Mouse (Mus musculus): ENCODE results near the gene Trim47. TPM values are rescaled to one million over a fixed set of nuclear protein-coding genes. Genes with fewer than 3 reads are reported as not detected.
"Not testable (repeated sequence)": the region's sequence is repeated elsewhere in the genome, so short reads cannot be mapped to it uniquely, and the experiment has no call there.

Trim47 gene
- total and polyA plus RNA-seq, 2 experiments = 2.9 to 4.6 TPM

DNA sequence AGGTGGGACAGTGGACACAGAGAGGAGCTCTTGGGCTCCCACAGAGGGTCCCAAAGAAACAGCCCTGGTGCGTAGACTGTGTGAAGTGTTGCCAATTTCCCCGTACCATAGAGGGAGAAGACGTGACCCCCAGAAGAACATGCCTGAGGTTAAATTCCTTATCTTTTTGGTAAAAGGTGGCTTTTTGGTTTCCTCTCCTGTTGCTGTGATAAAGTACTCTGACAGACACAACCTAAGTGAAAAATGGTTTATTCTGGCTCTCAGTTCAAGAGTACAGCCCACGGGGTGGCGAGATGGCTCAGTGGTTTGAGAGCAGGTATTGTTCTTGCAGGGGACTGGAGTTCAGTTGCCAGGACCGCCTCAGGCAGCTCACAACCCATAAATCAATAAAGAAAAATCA lies 27.5 kb downstream of the Trim47 start:
- Histone ChIP-seq H3K4me3 (ENCODE audit: insufficient read depth, low read depth, low read length) (peak overlapping the region; percentile 54), H3K36me3 (ENCODE audit: control insufficient read depth, insufficient read depth, low read length) (no peaks in the 10 kb centered on the region), H3K4me1 (ENCODE audit: control insufficient read depth, insufficient read depth, low read length) (peaks cover 41% of the 10 kb centered on the region), H3K27me3 (ENCODE audit: control insufficient read depth, insufficient read depth, low read length) (no peaks in the 10 kb centered on the region), H3K9ac (ENCODE audit: low read depth, low read length) (peak overlapping the region; percentile 65), H3K27ac (replicated peaks; ENCODE audit: insufficient read depth, low read depth, low read length) (peak overlapping the region; percentile 85), H3K79me2 (ENCODE audit: control insufficient read depth, insufficient read depth, low read length) (no peaks in the 10 kb centered on the region; the same call in 1 of the 2 replicates)
- 33% methylated on average over 6 of the region's 6 CpGs for WGBS
- no peak for TF ChIP-seq CTCF (IDR thresholded peaks at IDR 0.05; ENCODE audit: low read depth, low read length)
- no peak for TF ChIP-seq POLR2A (IDR thresholded peaks at IDR 0.05; ENCODE audit: extremely low read depth, insufficient read depth, low read length)
- no peak for DNase-seq (ENCODE audit: extremely low read depth, low read depth, low spot score)

DNA sequence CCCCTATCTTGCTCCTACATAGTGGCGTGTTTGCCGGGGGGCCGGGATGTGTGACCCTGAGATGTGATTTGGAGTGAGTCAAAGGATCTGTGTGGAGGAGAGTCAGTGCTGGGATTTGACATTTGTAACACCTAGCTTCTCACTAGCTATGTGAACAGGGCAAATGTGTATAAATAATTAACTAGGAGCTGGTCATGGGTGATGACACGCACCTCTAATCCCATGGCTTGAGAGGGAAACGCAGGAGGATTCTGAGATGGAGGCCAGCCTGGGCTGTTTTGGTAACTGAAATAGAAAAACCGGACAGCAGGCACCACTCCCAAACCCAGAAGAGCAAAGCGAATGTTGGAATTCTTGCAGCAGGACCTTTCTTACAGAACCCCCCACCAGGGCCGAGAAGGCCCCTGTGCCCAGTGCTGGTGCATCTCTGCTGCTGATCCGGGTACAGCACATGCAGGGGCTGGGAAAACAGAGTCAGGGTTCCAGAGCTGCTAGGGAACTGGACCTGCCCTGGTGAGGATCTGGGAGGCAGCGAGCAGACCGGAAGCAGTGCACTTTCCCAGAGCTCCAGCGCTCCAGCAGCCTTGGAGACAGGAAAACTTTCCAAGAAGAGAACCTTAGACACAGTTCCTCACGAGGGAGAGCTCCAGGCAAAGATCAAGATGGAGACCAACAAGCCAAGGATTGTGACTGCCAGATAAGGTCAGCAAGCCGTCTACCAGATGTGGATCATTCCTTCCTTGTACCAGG lies 28.1 kb downstream of the Trim47 start:
- Histone ChIP-seq H3K9ac (ENCODE audit: low read depth, low read length) (peak overlapping the region; percentile 65), H3K4me1 (ENCODE audit: control insufficient read depth, insufficient read depth, low read length) (peaks cover 38% of the 10 kb centered on the region), H3K4me3 (ENCODE audit: insufficient read depth, low read depth, low read length) (peak overlapping the region; percentile 54), H3K27me3 (ENCODE audit: control insufficient read depth, insufficient read depth, low read length) (no peaks in the 10 kb centered on the region), H3K27ac (replicated peaks; ENCODE audit: insufficient read depth, low read depth, low read length) (peak overlapping the region; percentile 85), H3K36me3 (ENCODE audit: control insufficient read depth, insufficient read depth, low read length) (no peaks in the 10 kb centered on the region), H3K79me2 (ENCODE audit: control insufficient read depth, insufficient read depth, low read length) (no peaks in the 10 kb centered on the region; the same call in 1 of the 2 replicates)
- peak; percentile 89 for DNase-seq (ENCODE audit: extremely low read depth, low read depth, low spot score)
- 12% methylated on average over 14 of the region's 14 CpGs for WGBS
- TF ChIP-seq POLR2A (IDR thresholded peaks at IDR 0.05; ENCODE audit: extremely low read depth, insufficient read depth, low read length) (no peak), CTCF (IDR thresholded peaks at IDR 0.05; ENCODE audit: low read depth, low read length) (no peak)

DNA sequence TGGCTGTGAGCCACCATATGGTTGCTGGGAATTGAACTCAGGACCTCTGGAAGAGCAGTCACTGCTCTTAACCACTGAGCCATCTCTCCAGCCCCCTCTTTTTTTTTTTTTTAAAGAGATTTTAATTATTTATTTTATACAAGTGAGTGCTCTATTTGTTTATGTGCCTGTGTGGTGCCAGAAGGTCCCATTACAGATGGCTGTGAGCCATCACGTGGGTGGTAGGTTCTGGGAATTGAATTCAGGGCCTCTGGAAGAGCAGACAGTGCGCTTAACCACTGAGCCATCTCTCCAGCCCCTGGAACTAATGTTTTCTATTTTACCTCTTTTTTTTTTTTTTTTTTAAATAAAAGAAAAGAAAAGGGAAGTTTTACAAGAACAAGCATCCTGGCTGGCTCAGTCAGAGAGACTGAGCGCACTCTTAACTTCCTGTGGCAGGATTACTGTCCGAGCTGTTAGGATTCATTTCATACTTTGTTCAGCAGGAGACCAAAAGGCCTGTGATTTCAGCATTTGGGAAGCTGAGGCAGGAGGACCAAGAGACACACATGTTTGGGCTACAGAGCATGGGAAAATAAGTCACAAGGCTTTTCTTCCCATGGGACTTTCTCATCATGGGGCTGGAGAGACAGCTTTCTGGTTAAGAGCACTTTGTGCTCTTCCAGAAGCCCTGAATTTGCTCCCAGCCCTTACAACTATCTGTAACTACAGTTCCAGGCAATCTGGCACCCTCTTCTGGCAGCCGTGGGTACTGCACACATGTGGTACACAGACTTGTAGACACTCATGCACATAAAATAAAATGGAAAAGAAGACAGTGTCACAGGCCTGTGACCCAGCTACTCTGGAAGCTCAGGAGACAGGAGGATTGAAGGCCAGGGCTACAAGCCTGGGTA lies 30.5 kb downstream of the Trim47 start:
- H3K27ac ChIP-seq (replicated peaks; ENCODE audit: insufficient read depth, low read depth, low read length) = peak overlapping the region; percentile 42; the same call in 1 of the 2 replicates
- H3K36me3 ChIP-seq (ENCODE audit: control insufficient read depth, insufficient read depth, low read length) = no peaks in the 10 kb centered on the region
- no peak overlapping the region for H3K9ac ChIP-seq (ENCODE audit: low read depth, low read length)
- 55% methylated on average over 5 of the region's 5 CpGs for WGBS
- TF ChIP-seq POLR2A (IDR thresholded peaks at IDR 0.05; ENCODE audit: extremely low read depth, insufficient read depth, low read length) (no peak), CTCF (IDR thresholded peaks at IDR 0.05; ENCODE audit: low read depth, low read length) (peak; percentile 59; the same call in 1 of the 2 replicates)
- H3K4me3 ChIP-seq (ENCODE audit: insufficient read depth, low read depth, low read length) = no peak overlapping the region
- H3K27me3 ChIP-seq (ENCODE audit: control insufficient read depth, insufficient read depth, low read length) = no peaks in the 10 kb centered on the region
- peaks cover 29% of the 10 kb centered on the region for H3K4me1 ChIP-seq (ENCODE audit: control insufficient read depth, insufficient read depth, low read length)
- no peaks in the 10 kb centered on the region; the same call in 1 of the 2 replicates for H3K79me2 ChIP-seq (ENCODE audit: control insufficient read depth, insufficient read depth, low read length)
- DNase-seq (ENCODE audit: extremely low read depth, low read depth, low spot score) = no peak

DNA sequence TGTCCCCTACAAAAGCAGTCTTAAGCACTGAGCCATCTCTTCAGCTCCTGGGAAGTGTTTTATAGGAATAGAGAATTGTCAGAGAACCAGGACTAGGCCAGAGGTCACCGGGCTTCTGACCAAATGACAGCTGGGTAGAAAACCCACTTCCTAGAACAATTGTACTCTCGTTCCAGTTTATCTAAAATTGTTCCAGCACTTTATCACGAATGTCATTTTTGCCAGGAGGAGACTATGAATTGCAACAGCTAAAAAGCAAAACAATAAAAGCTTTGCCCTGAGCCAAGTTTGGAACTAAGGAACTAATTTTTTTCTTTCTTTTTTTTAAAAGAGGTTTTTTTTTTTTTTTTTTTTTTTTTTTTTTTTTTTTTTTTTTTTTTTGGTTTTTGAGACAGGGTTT lies 31.4 kb downstream of the Trim47 start:
- TF ChIP-seq POLR2A (IDR thresholded peaks at IDR 0.05; ENCODE audit: extremely low read depth, insufficient read depth, low read length) = no peak
- no peak for TF ChIP-seq CTCF (IDR thresholded peaks at IDR 0.05; ENCODE audit: low read depth, low read length)
- H3K9ac ChIP-seq (ENCODE audit: low read depth, low read length) = no peak overlapping the region
- H3K4me1 ChIP-seq (ENCODE audit: control insufficient read depth, insufficient read depth, low read length) = peaks cover 21% of the 10 kb centered on the region
- no peaks in the 10 kb centered on the region for H3K79me2 ChIP-seq (ENCODE audit: control insufficient read depth, insufficient read depth, low read length)
- DNase-seq (ENCODE audit: extremely low read depth, low read depth, low spot score) = peak; percentile 90
- WGBS = 1% methylated on average over 3 of the region's 3 CpGs
- peak overlapping the region; percentile 89 for H3K27ac ChIP-seq (replicated peaks; ENCODE audit: insufficient read depth, low read depth, low read length)
- H3K27me3 ChIP-seq (ENCODE audit: control insufficient read depth, insufficient read depth, low read length) = no peaks in the 10 kb centered on the region
- no peaks in the 10 kb centered on the region for H3K36me3 ChIP-seq (ENCODE audit: control insufficient read depth, insufficient read depth, low read length)
- H3K4me3 ChIP-seq (ENCODE audit: insufficient read depth, low read depth, low read length) = no peak overlapping the region

- Histone ChIP-seq H3K36me3 (ENCODE audit: control insufficient read depth, insufficient read depth, low read length) (no peaks in the 10 kb centered on the region), H3K79me2 (ENCODE audit: control insufficient read depth, insufficient read depth, low read length) (no peaks in the 10 kb centered on the region), H3K27me3 (ENCODE audit: control insufficient read depth, insufficient read depth, low read length) (no peaks in the 10 kb centered on the region), H3K4me3 (ENCODE audit: insufficient read depth, low read depth, low read length) (no peak overlapping the region), H3K4me1 (ENCODE audit: control insufficient read depth, insufficient read depth, low read length) (peaks cover 22% of the 10 kb centered on the region), H3K27ac (replicated peaks; ENCODE audit: insufficient read depth, low read depth, low read length) (peak overlapping the region; percentile 55), H3K9ac (ENCODE audit: low read depth, low read length) (no peak overlapping the region)
- 58% methylated on average over 16 of the region's 16 CpGs for WGBS
- TF ChIP-seq CTCF (IDR thresholded peaks at IDR 0.05; ENCODE audit: low read depth, low read length) (no peak), POLR2A (IDR thresholded peaks at IDR 0.05; ENCODE audit: extremely low read depth, insufficient read depth, low read length) (no peak)
- DNase-seq (ENCODE audit: extremely low read depth, low read depth, low spot score) = peak; percentile 49
Observed at GRCm38 (mm10) chr11:116093771-116094565, 33.0 kb downstream of the Trim47 start.

DNA sequence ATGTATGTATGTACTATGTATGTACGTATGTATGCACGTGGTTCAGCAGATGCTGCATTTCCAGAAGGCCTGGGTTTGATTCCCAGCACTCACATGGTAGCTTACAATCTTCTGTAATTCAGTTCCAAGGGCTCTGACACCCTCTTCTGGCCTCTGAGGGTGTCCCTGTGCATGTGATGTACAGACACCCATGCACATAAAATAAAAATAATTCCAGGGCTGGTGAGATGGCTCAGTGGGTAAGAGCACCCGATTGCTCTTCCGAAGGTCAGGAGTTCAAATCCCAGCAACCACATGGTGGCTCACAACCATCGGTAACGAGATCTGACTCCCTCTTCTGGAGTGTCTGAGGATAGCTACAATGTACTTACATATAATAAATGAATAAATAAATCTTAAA lies 34.1 kb downstream of the Trim47 start:
- H3K79me2 ChIP-seq (ENCODE audit: control insufficient read depth, insufficient read depth, low read length); H3K4me3 ChIP-seq (ENCODE audit: insufficient read depth, low read depth, low read length); H3K36me3 ChIP-seq (ENCODE audit: control insufficient read depth, insufficient read depth, low read length); H3K27me3 ChIP-seq (ENCODE audit: control insufficient read depth, insufficient read depth, low read length); H3K9ac ChIP-seq (ENCODE audit: low read depth, low read length); H3K27ac ChIP-seq (replicated peaks; ENCODE audit: insufficient read depth, low read depth, low read length); DNase-seq (ENCODE audit: extremely low read depth, low read depth, low spot score): not testable (repeated sequence)
- 89% methylated on average over 6 of the region's 6 CpGs for WGBS
- H3K4me1 ChIP-seq (ENCODE audit: control insufficient read depth, insufficient read depth, low read length) = peaks cover 22% of the 10 kb centered on the region
